Mouse (Mus musculus) adrenal gland, adult (tissue): Measurements from ENCODE around the gene Hist1h2bn.
"Not testable (repeated sequence)": the region's sequence is repeated elsewhere in the genome, so short reads cannot be mapped to it uniquely, and the experiment has no call there.

Experiments used
- DNase-seq, 2 experiments: peaks; one replicate each; pipeline ENCODE4 v3.0.0; 2022 to 2023; ENCODE audit warnings: low spot score in 1 of 2; ENCODE audit not compliant: inconsistent age in 2 of 2

Gene Hist1h2bn

GRCm38 (mm10) chr13:21781021-21781555, 27.2 kb downstream of the Hist1h2bn start:
- DNase-seq, result no peak

- DNase-seq, result no peak
Observed at GRCm38 (mm10) chr13:21781639-21782038, 27.7 kb downstream of the Hist1h2bn start.

- not testable (repeated sequence) for DNase-seq
Observed at GRCm38 (mm10) chr13:21782361-21783254, 28.7 kb downstream of the Hist1h2bn start.

GRCm38 (mm10) chr13:21783255-21783617, 29.3 kb downstream of the Hist1h2bn start, which contains the start of gene Hist1h3i:
TSS of gene Hist1h3i (minus strand) at chr13:21783370.
- peak; percentile 55 to 94 for DNase-seq

GRCm38 (mm10) chr13:21783734-21784161, 29.8 kb downstream of the Hist1h2bn start:
- peak; percentile 12 to 68 for DNase-seq

GRCm38 (mm10) chr13:21784311-21784710, 30.4 kb downstream of the Hist1h2bn start:
- DNase-seq, result peak in 1 of 2 experiments; percentile 18

GRCm38 (mm10) chr13:21786189-21786898, 32.4 kb downstream of the Hist1h2bn start:
- peak in 1 of 2 experiments; percentile 21 for DNase-seq

GRCm38 (mm10) chr13:21786899-21787629, 33.1 kb downstream of the Hist1h2bn start, which contains the start of the genes Hist1h2an and Hist1h2bp:
TSS of gene Hist1h2an (minus strand) at chr13:21787218.
TSS of gene Hist1h2bp (plus strand) at chr13:21787461.
- peak; percentile 91 to 98 for DNase-seq

GRCm38 (mm10) chr13:21787760-21788593, 34.1 kb downstream of the Hist1h2bn start:
- DNase-seq, result no peak

- no peak for DNase-seq
Observed at GRCm38 (mm10) chr13:21789925-21790324, 36.0 kb downstream of the Hist1h2bn start.

- DNase-seq, result peak in 1 of 2 experiments; percentile 65
Observed at GRCm38 (mm10) chr13:21790601-21791283, 36.8 kb downstream of the Hist1h2bn start.

- DNase-seq, result no peak
Observed at GRCm38 (mm10) chr13:21795584-21795983, 41.7 kb downstream of the Hist1h2bn start.

GRCm38 (mm10) chr13:21797163-21797562, 43.2 kb downstream of the Hist1h2bn start:
- DNase-seq, result not testable (repeated sequence)

- not testable (repeated sequence) for DNase-seq
Observed at GRCm38 (mm10) chr13:21803058-21803457, 49.1 kb downstream of the Hist1h2bn start.
